Mouse (Mus musculus) small intestine, adult 2 months (tissue): Measurements from ENCODE around the gene Nhlrc4.

ENCODE experiments used
- CTCF ChIP-seq: fragments of 200-500 bp; IDR thresholded peaks from 2 replicates; pipeline ENCODE4 v1.5.1; 2012; ENCODE audit warnings: low read depth, mild to moderate bottlenecking, control low read depth, inconsistent platforms, low read length, moderate library complexity, mixed read lengths; ENCODE audit not compliant: insufficient replicate concordance, insufficient read length; ENCODE audit errors: extremely low read depth
- POLR2A ChIP-seq: fragments of 200-500 bp; IDR thresholded peaks from 2 replicates; pipeline ENCODE4 v1.6.1; 2012; ENCODE audit warnings: low read depth, mild to moderate bottlenecking, control low read depth, inconsistent platforms, low read length, moderate library complexity

DNA sequence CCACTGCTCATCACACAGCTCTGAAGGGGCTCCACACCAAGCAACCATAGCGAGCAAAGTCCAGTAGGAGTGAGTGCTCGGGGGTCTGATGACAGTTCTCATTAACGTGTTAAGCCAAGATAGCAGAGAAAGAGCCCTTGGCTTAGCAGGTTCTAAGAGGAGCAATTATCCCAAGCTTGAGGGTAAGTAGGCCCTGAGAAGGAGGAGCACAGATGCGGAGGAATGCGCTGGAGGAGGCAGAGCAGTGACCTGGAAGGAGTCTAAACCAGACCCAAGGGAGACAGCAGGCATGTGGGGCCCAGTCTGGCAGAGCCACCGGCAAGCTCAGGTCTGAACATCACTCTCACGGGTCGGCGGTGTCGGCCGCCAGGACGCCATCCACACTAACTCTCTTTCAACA is 48.9 kb downstream of the Nhlrc4 start:
- TF ChIP-seq CTCF (no peak), POLR2A (no peak)
